Mouse (Mus musculus): ENCODE data around the gene Sspo. TPM values are rescaled to one million over a fixed set of nuclear protein-coding genes. Genes with fewer than 3 reads are reported as not detected.

Sspo gene
- polyA plus RNA-seq, 1 experiment from 2014 or later: 0.15 TPM

- Histone ChIP-seq H3K4me3 (ENCODE audit: low read depth, low read length) (no peak overlapping the region), H3K4me2 (ENCODE audit: low read depth) (no peak overlapping the region), H3K9me3 (ENCODE audit: control insufficient read depth, low read length) (no peaks in the 10 kb centered on the region), H3K36me3 (ENCODE audit: control insufficient read depth, insufficient read depth, low read length) (no peaks in the 10 kb centered on the region), H3K9ac (ENCODE audit: low read length) (no peak overlapping the region), H3K27me3 (ENCODE audit: control insufficient read depth, insufficient read depth, low read length) (no peaks in the 10 kb centered on the region), H3K4me1 (ENCODE audit: control insufficient read depth, insufficient read depth, low read length) (no peaks in the 10 kb centered on the region), H3K27ac (ENCODE audit: low read depth, low read length) (no peak overlapping the region)
- ATAC-seq (ENCODE audit: insufficient read depth, low FRiP score, low TSS enrichment) (no peak), DNase-seq (ENCODE audit: low spot score) (no peak)
- 77% methylated on average over 5 of the region's 5 CpGs for WGBS
Observed at GRCm38 (mm10) chr6:48430748-48431147, 17.3 kb upstream of the Sspo start.

- Histone ChIP-seq H3K9ac (ENCODE audit: low read length) (no peak overlapping the region), H3K4me1 (ENCODE audit: control insufficient read depth, insufficient read depth, low read length) (no peaks in the 10 kb centered on the region), H3K4me2 (ENCODE audit: low read depth) (no peak overlapping the region), H3K27ac (ENCODE audit: low read depth, low read length) (no peak overlapping the region), H3K36me3 (ENCODE audit: control insufficient read depth, insufficient read depth, low read length) (peaks cover 2% of the 10 kb centered on the region; the same call in 1 of the 2 replicates), H3K4me3 (ENCODE audit: low read depth, low read length) (no peak overlapping the region), H3K9me3 (ENCODE audit: control insufficient read depth, low read length) (no peaks in the 10 kb centered on the region), H3K27me3 (ENCODE audit: control insufficient read depth, insufficient read depth, low read length) (peaks cover 13% of the 10 kb centered on the region)
- DNase-seq (ENCODE audit: low spot score) (no peak), ATAC-seq (ENCODE audit: insufficient read depth, low FRiP score, low TSS enrichment) (no peak)
- 77% methylated on average over 12 of the region's 12 CpGs for WGBS
Observed at GRCm38 (mm10) chr6:48432893-48433816, 14.9 kb upstream of the Sspo start.

GRCm38 (mm10) chr6:48434651-48435050 is 13.4 kb upstream of the Sspo start:
- WGBS: 60% methylated on average over 6 of the region's 6 CpGs
- no peak overlapping the region for H3K4me2 ChIP-seq (ENCODE audit: low read depth)
- peaks cover 28% of the 10 kb centered on the region for H3K27me3 ChIP-seq (ENCODE audit: control insufficient read depth, insufficient read depth, low read length)
- H3K36me3 ChIP-seq (ENCODE audit: control insufficient read depth, insufficient read depth, low read length): peaks cover 2% of the 10 kb centered on the region; the same call in 1 of the 2 replicates
- H3K9ac ChIP-seq (ENCODE audit: low read length): no peak overlapping the region
- H3K4me3 ChIP-seq (ENCODE audit: low read depth, low read length): no peak overlapping the region
- ATAC-seq (ENCODE audit: insufficient read depth, low FRiP score, low TSS enrichment) (no peak), DNase-seq (ENCODE audit: low spot score) (no peak)
- H3K27ac ChIP-seq (ENCODE audit: low read depth, low read length): no peak overlapping the region
- peaks cover 9% of the 10 kb centered on the region for H3K4me1 ChIP-seq (ENCODE audit: control insufficient read depth, insufficient read depth, low read length)
- H3K9me3 ChIP-seq (ENCODE audit: control insufficient read depth, low read length): no peaks in the 10 kb centered on the region

GRCm38 (mm10) chr6:48435111-48435510 is 12.9 kb upstream of the Sspo start:
- Histone ChIP-seq H3K27me3 (ENCODE audit: control insufficient read depth, insufficient read depth, low read length) (peaks cover 31% of the 10 kb centered on the region), H3K9ac (ENCODE audit: low read length) (no peak overlapping the region), H3K4me2 (ENCODE audit: low read depth) (no peak overlapping the region), H3K4me1 (ENCODE audit: control insufficient read depth, insufficient read depth, low read length) (peaks cover 9% of the 10 kb centered on the region), H3K27ac (ENCODE audit: low read depth, low read length) (no peak overlapping the region), H3K4me3 (ENCODE audit: low read depth, low read length) (no peak overlapping the region), H3K9me3 (ENCODE audit: control insufficient read depth, low read length) (no peaks in the 10 kb centered on the region), H3K36me3 (ENCODE audit: control insufficient read depth, insufficient read depth, low read length) (peaks cover 2% of the 10 kb centered on the region; the same call in 1 of the 2 replicates)
- WGBS: 51% methylated on average over 5 of the region's 5 CpGs
- DNase-seq (ENCODE audit: low spot score) (no peak), ATAC-seq (ENCODE audit: insufficient read depth, low FRiP score, low TSS enrichment) (no peak)

GRCm38 (mm10) chr6:48435706-48436349 is 12.2 kb upstream of the Sspo start:
- Histone ChIP-seq H3K36me3 (ENCODE audit: control insufficient read depth, insufficient read depth, low read length) (peaks cover 2% of the 10 kb centered on the region; the same call in 1 of the 2 replicates), H3K9me3 (ENCODE audit: control insufficient read depth, low read length) (no peaks in the 10 kb centered on the region), H3K9ac (ENCODE audit: low read length) (no peak overlapping the region), H3K4me2 (ENCODE audit: low read depth) (no peak overlapping the region), H3K4me1 (ENCODE audit: control insufficient read depth, insufficient read depth, low read length) (peaks cover 13% of the 10 kb centered on the region), H3K27me3 (ENCODE audit: control insufficient read depth, insufficient read depth, low read length) (peaks cover 31% of the 10 kb centered on the region), H3K4me3 (ENCODE audit: low read depth, low read length) (no peak overlapping the region), H3K27ac (ENCODE audit: low read depth, low read length) (no peak overlapping the region)
- WGBS: 84% methylated on average over 5 of the region's 5 CpGs
- DNase-seq (ENCODE audit: low spot score) (no peak), ATAC-seq (ENCODE audit: insufficient read depth, low FRiP score, low TSS enrichment) (no peak)

GRCm38 (mm10) chr6:48437679-48438376 is 10.2 kb upstream of the Sspo start:
- H3K9ac ChIP-seq (ENCODE audit: low read length): no peak overlapping the region
- no peak overlapping the region for H3K4me3 ChIP-seq (ENCODE audit: low read depth, low read length)
- 15% methylated on average over 33 of the region's 35 CpGs for WGBS
- H3K27me3 ChIP-seq (ENCODE audit: control insufficient read depth, insufficient read depth, low read length): peaks cover 31% of the 10 kb centered on the region
- ATAC-seq (ENCODE audit: insufficient read depth, low FRiP score, low TSS enrichment): no peak
- peak overlapping the region; percentile 35; the same call in 1 of the 2 replicates for H3K4me2 ChIP-seq (ENCODE audit: low read depth)
- no peaks in the 10 kb centered on the region for H3K9me3 ChIP-seq (ENCODE audit: control insufficient read depth, low read length)
- H3K36me3 ChIP-seq (ENCODE audit: control insufficient read depth, insufficient read depth, low read length): peaks cover 4% of the 10 kb centered on the region
- no peak overlapping the region for H3K27ac ChIP-seq (ENCODE audit: low read depth, low read length)
- DNase-seq (ENCODE audit: low spot score): no peak
- H3K4me1 ChIP-seq (ENCODE audit: control insufficient read depth, insufficient read depth, low read length): peaks cover 14% of the 10 kb centered on the region

GRCm38 (mm10) chr6:48438475-48439125 is 9.4 kb upstream of the Sspo start:
- H3K36me3 ChIP-seq (ENCODE audit: control insufficient read depth, insufficient read depth, low read length): peaks cover 4% of the 10 kb centered on the region
- WGBS: 8% methylated on average over 55 of the region's 55 CpGs
- H3K9ac ChIP-seq (ENCODE audit: low read length): no peak overlapping the region
- peak overlapping the region; percentile 16 for H3K4me3 ChIP-seq (ENCODE audit: low read depth, low read length)
- H3K27ac ChIP-seq (ENCODE audit: low read depth, low read length): no peak overlapping the region
- peak overlapping the region; percentile 35 for H3K4me2 ChIP-seq (ENCODE audit: low read depth)
- ATAC-seq (ENCODE audit: insufficient read depth, low FRiP score, low TSS enrichment): no peak
- DNase-seq (ENCODE audit: low spot score): peak; percentile 38
- peaks cover 18% of the 10 kb centered on the region for H3K4me1 ChIP-seq (ENCODE audit: control insufficient read depth, insufficient read depth, low read length)
- H3K27me3 ChIP-seq (ENCODE audit: control insufficient read depth, insufficient read depth, low read length): peaks cover 31% of the 10 kb centered on the region
- no peaks in the 10 kb centered on the region for H3K9me3 ChIP-seq (ENCODE audit: control insufficient read depth, low read length)

- peaks cover 18% of the 10 kb centered on the region for H3K4me1 ChIP-seq (ENCODE audit: control insufficient read depth, insufficient read depth, low read length)
- no peak overlapping the region for H3K4me2 ChIP-seq (ENCODE audit: low read depth)
- ATAC-seq (ENCODE audit: insufficient read depth, low FRiP score, low TSS enrichment) (no peak), DNase-seq (ENCODE audit: low spot score) (no peak)
- peaks cover 4% of the 10 kb centered on the region for H3K36me3 ChIP-seq (ENCODE audit: control insufficient read depth, insufficient read depth, low read length)
- no peak overlapping the region for H3K4me3 ChIP-seq (ENCODE audit: low read depth, low read length)
- H3K9ac ChIP-seq (ENCODE audit: low read length): no peak overlapping the region
- no peak overlapping the region for H3K27ac ChIP-seq (ENCODE audit: low read depth, low read length)
- peaks cover 31% of the 10 kb centered on the region for H3K27me3 ChIP-seq (ENCODE audit: control insufficient read depth, insufficient read depth, low read length)
- H3K9me3 ChIP-seq (ENCODE audit: control insufficient read depth, low read length): no peaks in the 10 kb centered on the region
Observed at GRCm38 (mm10) chr6:48439654-48440053, 8.4 kb upstream of the Sspo start.

Data from neural tube, embryonic 11.5 days (tissue).